Mouse (Mus musculus): ENCODE measurements around the gene Tbx15. TPM values are rescaled to one million over a fixed set of nuclear protein-coding genes. Genes with fewer than 3 reads are reported as not detected.

Tbx15 gene
- polyA plus RNA-seq (2021) = 0.13 TPM

- POLR2A ChIA-PET = no interaction called here
- in situ Hi-C loops (cut with MboI; ENCODE audit: low pct_unique_long_range_greater_than_20kb) = loop anchor here (25.0 kb wide), 1 partner anchor 328 kb away; no protein-coding TSS in a partner anchor
- no peak for TF ChIP-seq CTCF (IDR thresholded peaks at IDR 0.05)
- CTCF ChIA-PET = no interaction called here
- no peaks in the 10 kb centered on the region for H3K27me3 ChIP-seq
- DNase-seq (ENCODE audit: low read depth, low spot score) = no peak
- no peak for ATAC-seq
Observed at GRCm38 (mm10) chr3:99240213-99240720, at the start of gene Tbx15. Gene Tbx15, plus strand, starts transcription at chr3:99240381.

GRCm38 (mm10) chr3:99193576-99193975 is 46.6 kb upstream of the Tbx15 start:
- POLR2A ChIA-PET = no interaction called here
- DNase-seq (ENCODE audit: low read depth, low spot score) = no peak
- no peaks in the 10 kb centered on the region for H3K27me3 ChIP-seq

GRCm38 (mm10) chr3:99203331-99203730 is 36.9 kb upstream of the Tbx15 start:
- in situ Hi-C loops (cut with MboI; ENCODE audit: low pct_unique_long_range_greater_than_20kb) = no loop called here
- ChIA-PET POLR2A (no interaction called here), CTCF (no interaction called here)
- H3K27me3 ChIP-seq = no peaks in the 10 kb centered on the region
- ATAC-seq (no peak), DNase-seq (ENCODE audit: low read depth, low spot score) (no peak)
- TF ChIP-seq CTCF (IDR thresholded peaks at IDR 0.05) = no peak

More at GRCm38 (mm10) chr3:99193576-99193975, 46.6 kb upstream of the Tbx15 start:
- ATAC-seq = no peak
- CTCF ChIA-PET = no interaction called here
- in situ Hi-C loops (cut with MboI; ENCODE audit: low pct_unique_long_range_greater_than_20kb) = no loop called here
- TF ChIP-seq CTCF (IDR thresholded peaks at IDR 0.05) = no peak

- in situ Hi-C loops (cut with MboI; ENCODE audit: low pct_unique_long_range_greater_than_20kb) = no loop called here
- ATAC-seq = no peak
- no peak for DNase-seq (ENCODE audit: low read depth, low spot score)
- TF ChIP-seq CTCF (IDR thresholded peaks at IDR 0.05) = no peak
- ChIA-PET CTCF (interaction anchor here (1.4 kb wide), 1 partner anchor 292 kb away, joined by 3 read pairs; no protein-coding TSS in a partner anchor), POLR2A (interaction anchor here (0.5 kb wide), 1 partner anchor 107 kb away, joined by 3 read pairs; no protein-coding TSS in a partner anchor)
- H3K27me3 ChIP-seq = no peaks in the 10 kb centered on the region
Observed at GRCm38 (mm10) chr3:99208416-99208815, 31.8 kb upstream of the Tbx15 start.

- no peaks in the 10 kb centered on the region for H3K27me3 ChIP-seq
- ChIA-PET CTCF (no interaction called here), POLR2A (no interaction called here)
- in situ Hi-C loops (cut with MboI; ENCODE audit: low pct_unique_long_range_greater_than_20kb) = no loop called here
- no peak for TF ChIP-seq CTCF (IDR thresholded peaks at IDR 0.05)
- DNase-seq (ENCODE audit: low read depth, low spot score) (no peak), ATAC-seq (no peak)
Observed at GRCm38 (mm10) chr3:99211105-99211698, 29.0 kb upstream of the Tbx15 start.

- DNase-seq (ENCODE audit: low read depth, low spot score) (no peak), ATAC-seq (no peak)
- ChIA-PET CTCF (no interaction called here), POLR2A (interaction anchor here (0.6 kb wide), 1 partner anchor 10 kb away, joined by 3 read pairs; no protein-coding TSS in a partner anchor)
- no peak for TF ChIP-seq CTCF (IDR thresholded peaks at IDR 0.05)
- in situ Hi-C loops (cut with MboI; ENCODE audit: low pct_unique_long_range_greater_than_20kb) = loop anchor here (25.0 kb wide), 1 partner anchor 316 kb away; no protein-coding TSS in a partner anchor
- no peaks in the 10 kb centered on the region for H3K27me3 ChIP-seq
Observed at GRCm38 (mm10) chr3:99227807-99228206, 12.4 kb upstream of the Tbx15 start.

- TF ChIP-seq CTCF (IDR thresholded peaks at IDR 0.05) = no peak
- DNase-seq (ENCODE audit: low read depth, low spot score) (peak; percentile 25), ATAC-seq (peak; percentile 86)
- CTCF ChIA-PET = interaction anchor here (0.7 to 1.5 kb wide), 11 partner anchors 9 to 704 kb away, joined by 3 to 7 read pairs (median 3); no protein-coding TSS in a partner anchor
- in situ Hi-C loops (cut with MboI; ENCODE audit: low pct_unique_long_range_greater_than_20kb) = loop anchor here (5.0 to 25.0 kb wide), 2 partner anchors 321 to 799 kb away; no protein-coding TSS in a partner anchor
- POLR2A ChIA-PET = interaction anchor here (0.6 kb wide), 1 partner anchor 33 kb away, joined by 3 read pairs; no protein-coding TSS in a partner anchor
- no peaks in the 10 kb centered on the region for H3K27me3 ChIP-seq
Observed at GRCm38 (mm10) chr3:99233393-99234318, 6.5 kb upstream of the Tbx15 start.

- ATAC-seq = peak; percentile 24
- CTCF ChIA-PET = interaction anchor here (0.8 to 1.5 kb wide), 7 partner anchors 10 to 797 kb away, joined by 3 to 7 read pairs (median 3); no protein-coding TSS in a partner anchor
- POLR2A ChIA-PET = interaction anchor here (0.6 kb wide), 1 partner anchor 598 kb away, joined by 3 read pairs; no protein-coding TSS in a partner anchor
- no peaks in the 10 kb centered on the region for H3K27me3 ChIP-seq
- DNase-seq (ENCODE audit: low read depth, low spot score) = no peak
- TF ChIP-seq CTCF (IDR thresholded peaks at IDR 0.05) = no peak
- in situ Hi-C loops (cut with MboI; ENCODE audit: low pct_unique_long_range_greater_than_20kb) = loop anchor here (5.0 to 25.0 kb wide), 2 partner anchors 322 to 798 kb away; no protein-coding TSS in a partner anchor
Observed at GRCm38 (mm10) chr3:99234319-99234869, 5.8 kb upstream of the Tbx15 start.

GRCm38 (mm10) chr3:99235116-99235803 is 4.9 kb upstream of the Tbx15 start:
- ChIA-PET POLR2A (interaction anchor here (0.6 kb wide), 1 partner anchor 597 kb away, joined by 3 read pairs; no protein-coding TSS in a partner anchor), CTCF (interaction anchor here (1.1 kb wide), 1 partner anchor 796 kb away, joined by 3 read pairs; no protein-coding TSS in a partner anchor)
- no peak for ATAC-seq
- no peak for DNase-seq (ENCODE audit: low read depth, low spot score)
- H3K27me3 ChIP-seq = no peaks in the 10 kb centered on the region
- no peak for TF ChIP-seq CTCF (IDR thresholded peaks at IDR 0.05)
- in situ Hi-C loops (cut with MboI; ENCODE audit: low pct_unique_long_range_greater_than_20kb) = loop anchor here (5.0 to 25.0 kb wide), 2 partner anchors 323 to 702 kb away; no protein-coding TSS in a partner anchor

Measured in Patski (cell line).